Mouse (Mus musculus) liver, postnatal 0 days (tissue): ENCODE data around the gene Olfr56. TPM values are rescaled to one million over a fixed set of nuclear protein-coding genes. Genes with fewer than 3 reads are reported as not detected.
A peak's percentile ranks its signal among the peaks of the same experiment; 100 is the strongest.
"Not testable (repeated sequence)": the region's sequence is repeated elsewhere in the genome, so short reads cannot be mapped to it uniquely, and the experiment has no call there.

Experiments used
- ATAC-seq: fragments of 200-750 bp; cut with Nextera tagmentation; 2 replicates; pipeline ENCODE4 v1.8.0; 2017; ENCODE audit warnings: mild to moderate bottlenecking, moderate library complexity
- DNase-seq: peaks from one replicate; pipeline ENCODE4 v3.0.0-alpha.2; 2016
- H3K27ac ChIP-seq: fragments of 300-500 bp; sonication (generic); 2 replicates; pipeline ENCODE4 v1.5.1; 2014; ENCODE audit warnings: antibody characterized with exemption, moderate library complexity, mild to moderate bottlenecking, low read depth
- H3K27me3 ChIP-seq: fragments of 300-500 bp; sonication (generic); 2 replicates; pipeline ENCODE4 v1.6.1; 2014; ENCODE audit warnings: low read length, control low read depth, mixed read lengths; ENCODE audit not compliant: insufficient read depth
- H3K36me3 ChIP-seq: fragments of 300-500 bp; sonication (generic); replicated peaks from 2 replicates; pipeline ENCODE4 v1.6.1; 2014; ENCODE audit warnings: mild to moderate bottlenecking, control low read depth, low read length, moderate library complexity, mixed read lengths; ENCODE audit not compliant: insufficient read depth
- H3K4me1 ChIP-seq: fragments of 300-500 bp; sonication (generic); 2 replicates; pipeline ENCODE4 v1.6.1; 2014; ENCODE audit warnings: antibody characterized with exemption, mild to moderate bottlenecking, control low read depth; ENCODE audit not compliant: insufficient read depth
- H3K4me2 ChIP-seq: fragments of 300-500 bp; sonication (generic); 2 replicates; pipeline ENCODE4 v1.6.1; 2014; ENCODE audit warnings: low read depth, mild to moderate bottlenecking, low read length, moderate library complexity, mixed read lengths
- H3K4me3 ChIP-seq: fragments of 300-500 bp; sonication (generic); 2 replicates; pipeline ENCODE4 v1.5.1; 2014; ENCODE audit warnings: low read depth, low read length
- H3K9ac ChIP-seq: fragments of 300-500 bp; sonication (generic); replicated peaks from 2 replicates; pipeline ENCODE4 v1.6.1; 2014; ENCODE audit warnings: mild to moderate bottlenecking, moderate library complexity
- H3K9me3 ChIP-seq: fragments of 300-500 bp; sonication (generic); 2 replicates; pipeline ENCODE4 v1.6.1; 2016; ENCODE audit warnings: mild to moderate bottlenecking, control low read depth, low read length, mixed read lengths
- CTCF ChIP-seq: sonication (generic); IDR thresholded peaks from 2 replicates; pipeline ENCODE4 v1.5.1; 2016; ENCODE audit warnings: antibody characterized with exemption, low read depth
- EP300 ChIP-seq: IDR thresholded peaks from 2 replicates; pipeline ENCODE4 v1.6.1; 2016; ENCODE audit warnings: antibody characterized with exemption, low read depth, mild to moderate bottlenecking
- WGBS: fragments of 180-500 bp; shearing (Covaris S2); extraction: QIAGEN DNeasy Blood & Tissue Kit; methylation state at CpG from one replicate; pipeline ENCODE4 v1.1.7; 2014; ENCODE audit not compliant: insufficient replicate concordance; 5-methylcytosine and 5-hydroxymethylcytosine counted together
- polyA plus RNA-seq: library from polyadenylated mRNA; unstranded; fragments of >200 nt; fragmentation: Nextera tagmentation; extraction: Ambion mirVana; gene quantifications from 2 replicates; pipeline ENCODE4 v1.2.1, GENCODE M21; 2015

Gene Olfr56
- polyA plus RNA-seq, 1 experiment from 2014 or later = 0.16 TPM

- peak; percentile 72 for ATAC-seq
- H3K27me3 ChIP-seq, DNase-seq, H3K9me3 ChIP-seq, H3K4me2 ChIP-seq, H3K27ac ChIP-seq, H3K9ac ChIP-seq, H3K4me1 ChIP-seq, H3K4me3 ChIP-seq, H3K36me3 ChIP-seq: not testable (repeated sequence)
- WGBS = 45% methylated on average over 1 of the region's 6 CpGs
Observed at GRCm38 (mm10) chr11:49051093-49051891, 72.6 kb downstream of the Olfr56 start, which contains the start of gene 9930111J21Rik2. TSS of gene 9930111J21Rik2 (minus strand) at chr11:49051242.

DNA sequence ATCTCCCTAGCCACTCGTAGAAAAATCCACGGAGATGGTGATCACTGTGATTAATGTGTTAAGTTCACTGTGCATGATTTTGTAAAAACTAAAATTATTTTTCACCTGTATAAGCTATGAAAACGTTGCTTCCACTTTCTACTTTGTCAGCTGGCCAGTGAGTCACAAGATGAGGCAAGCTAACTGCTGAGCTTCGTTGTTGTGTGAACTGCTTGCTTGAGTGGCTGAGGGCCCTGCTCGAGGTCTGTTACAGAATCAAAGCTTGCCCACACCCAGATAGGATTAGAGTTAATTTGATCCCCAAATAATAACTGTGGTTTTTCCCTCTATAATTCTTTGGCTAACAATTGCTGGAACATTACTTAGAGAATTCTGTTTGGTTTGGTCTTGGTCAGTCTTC lies 73.2 kb downstream of the Olfr56 start:
- H3K9ac ChIP-seq, H3K27me3 ChIP-seq, H3K27ac ChIP-seq, ATAC-seq, H3K4me1 ChIP-seq, H3K4me2 ChIP-seq, H3K4me3 ChIP-seq, DNase-seq, H3K9me3 ChIP-seq, H3K36me3 ChIP-seq: not testable (repeated sequence)
- WGBS = no CpG with 5 or more reads among the region's 5 CpGs

DNA sequence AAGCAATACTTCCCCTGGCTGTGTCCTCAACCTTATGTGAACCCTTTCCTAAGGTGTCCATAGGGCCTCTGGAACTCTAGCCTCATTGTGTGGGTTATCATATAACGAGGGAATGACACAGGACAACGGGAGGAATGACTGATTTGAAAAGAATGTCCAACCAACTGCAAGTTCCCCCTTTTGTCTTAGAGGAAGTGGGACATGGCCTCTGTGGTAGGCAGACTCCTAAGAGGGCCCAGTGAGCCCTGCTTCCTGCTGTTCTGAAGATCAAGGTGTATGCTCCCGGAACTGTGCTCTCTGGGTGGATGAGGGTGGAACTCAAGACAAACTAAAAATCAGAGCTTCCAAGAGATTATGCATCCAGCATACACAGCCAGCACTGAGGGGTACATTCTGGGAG lies 81.4 kb downstream of the Olfr56 start:
- H3K4me2 ChIP-seq, H3K9me3 ChIP-seq, H3K27ac ChIP-seq, H3K27me3 ChIP-seq, H3K36me3 ChIP-seq, H3K4me3 ChIP-seq, H3K4me1 ChIP-seq, ATAC-seq, H3K9ac ChIP-seq, DNase-seq: not testable (repeated sequence)
- 17% methylated on average over 2 of the region's 3 CpGs for WGBS

GRCm38 (mm10) chr11:49061865-49062264 lies 83.2 kb downstream of the Olfr56 start:
- peak overlapping the region; percentile 29; the same call in 1 of the 2 replicates for H3K4me2 ChIP-seq
- H3K9ac ChIP-seq, H3K27ac ChIP-seq, H3K4me3 ChIP-seq, H3K4me1 ChIP-seq, H3K36me3 ChIP-seq, H3K9me3 ChIP-seq, DNase-seq, H3K27me3 ChIP-seq: not testable (repeated sequence)
- ATAC-seq = peak; percentile 42; the same call in 1 of the 2 replicates
- 63% methylated on average over 1 of the region's 2 CpGs for WGBS

- 0 out of 2 replicates have a peak within 1 kb of the TSS, but pooled peaks have one; percentile 11 for H3K9ac ChIP-seq
- H3K9me3 ChIP-seq, H3K4me3 ChIP-seq, H3K27me3 ChIP-seq, H3K36me3 ChIP-seq, DNase-seq, H3K4me1 ChIP-seq: not testable (repeated sequence)
- H3K4me2 ChIP-seq = peak within 1 kb of the TSS; percentile 45
- 47% methylated on average over 5 of the region's 5 CpGs for WGBS
- H3K27ac ChIP-seq = peak within 1 kb of the TSS; percentile 60; the same call in 1 of the 2 replicates
- ATAC-seq = peak; percentile 21; the same call in 1 of the 2 replicates
Observed at GRCm38 (mm10) chr11:49063713-49064469, 85.2 kb downstream of the Olfr56 start, which contains the start of gene Tgtp2. TSS of gene Tgtp2 (minus strand) at chr11:49064206.

GRCm38 (mm10) chr11:49068358-49068757 lies 89.7 kb downstream of the Olfr56 start:
- Histone ChIP-seq H3K9me3 (no peaks in the 10 kb centered on the region), H3K36me3 (no peaks in the 10 kb centered on the region), H3K9ac (no peak overlapping the region), H3K4me2 (no peak overlapping the region), H3K27ac (no peak overlapping the region), H3K27me3 (no peaks in the 10 kb centered on the region), H3K4me1 (peaks cover 2% of the 10 kb centered on the region), H3K4me3 (no peak overlapping the region)
- TF ChIP-seq CTCF (no peak), EP300 (no peak)
- ATAC-seq = no peak
- no peak for DNase-seq
- WGBS = 56% methylated on average over 1 of the region's 1 CpGs
